Mouse (Mus musculus) limb, embryonic 14.5 days (tissue): ENCODE measurements at regions not wholly inside any gene's neighbourhood (a gene's known extent, or its start where the extent isn't known, plus 50 kb on each side); places are given as distances from the start of the nearest gene placed in this dataset.

Experiments
- ATAC-seq: fragments of 200-750 bp; cut with Nextera tagmentation; 2 replicates; pipeline ENCODE4 v1.8.0; 2017; ENCODE audit warnings: low read depth, moderate number of reproducible peaks, moderate TSS enrichment; ENCODE audit not compliant: low FRiP score
- DNase-seq: peaks from one replicate; pipeline ENCODE4 v3.0.0-alpha.2; 2015; ENCODE audit warnings: low spot score
- H3K27ac ChIP-seq: fragments of 300-500 bp; sonication (generic); replicated peaks from 2 replicates; pipeline ENCODE4 v1.5.1; 2014; ENCODE audit warnings: low read depth, mild to moderate bottlenecking, low read length, moderate library complexity, mixed read lengths
- H3K27me3 ChIP-seq: fragments of 300-500 bp; sonication (generic); 2 replicates; pipeline ENCODE4 v1.6.1; 2014; ENCODE audit warnings: low read length, mixed read lengths; ENCODE audit not compliant: control insufficient read depth, insufficient read depth
- H3K36me3 ChIP-seq: fragments of 300-500 bp; sonication (generic); 2 replicates; pipeline ENCODE4 v1.6.1; 2014; ENCODE audit warnings: mild to moderate bottlenecking, low read length, moderate library complexity, mixed read lengths; ENCODE audit not compliant: control insufficient read depth, insufficient read depth
- H3K4me1 ChIP-seq: fragments of 300-500 bp; sonication (generic); 2 replicates; pipeline ENCODE4 v1.6.1; 2014; ENCODE audit warnings: antibody characterized with exemption, low read length, mixed read lengths; ENCODE audit not compliant: control insufficient read depth, insufficient read depth
- H3K4me2 ChIP-seq: fragments of 300-500 bp; sonication (generic); replicated peaks from 2 replicates; pipeline ENCODE4 v1.6.1; 2014; ENCODE audit warnings: low read depth, mild to moderate bottlenecking, low read length, moderate library complexity; ENCODE audit not compliant: severe bottlenecking
- H3K4me3 ChIP-seq: fragments of 300-500 bp; sonication (generic); replicated peaks from 2 replicates; pipeline ENCODE4 v1.5.1; 2014; ENCODE audit warnings: low read length
- H3K9ac ChIP-seq: fragments of 300-500 bp; sonication (generic); 2 replicates; pipeline ENCODE4 v1.6.1; 2014; ENCODE audit warnings: mild to moderate bottlenecking, low read depth, low read length, moderate library complexity; ENCODE audit not compliant: severe bottlenecking
- H3K9me3 ChIP-seq: fragments of 300-500 bp; sonication (generic); 2 replicates; pipeline ENCODE4 v1.6.1; 2016; ENCODE audit warnings: low read length; ENCODE audit not compliant: control insufficient read depth
- POLR2A ChIP-seq: fragments of 200-500 bp; IDR thresholded peaks from 2 replicates; pipeline ENCODE4 v1.8.0; 2012; ENCODE audit warnings: inconsistent platforms, mild to moderate bottlenecking, moderate library complexity, borderline replicate concordance; ENCODE audit not compliant: insufficient read depth, insufficient read length; ENCODE audit errors: extremely low read depth
- WGBS: fragments of 180-500 bp; shearing (Covaris S2); extraction: QIAGEN DNeasy Blood & Tissue Kit; methylation state at CpG from one replicate; pipeline ENCODE4 v1.1.7; 2014; 5-methylcytosine and 5-hydroxymethylcytosine counted together

GRCm38 (mm10) chr17:94553400-94553799, 196.4 kb downstream of the Mettl4 start:
- peak; percentile 10 for DNase-seq
- 79% methylated on average over 2 of the region's 2 CpGs for WGBS
- no peak for ATAC-seq
- Histone ChIP-seq H3K4me1 (no peaks in the 10 kb centered on the region), H3K9me3 (no peaks in the 10 kb centered on the region), H3K4me2 (no peak overlapping the region), H3K36me3 (no peaks in the 10 kb centered on the region), H3K9ac (no peak overlapping the region), H3K27ac (no peak overlapping the region), H3K27me3 (no peaks in the 10 kb centered on the region), H3K4me3 (no peak overlapping the region)
- no peak for TF ChIP-seq POLR2A

- no peak overlapping the region for H3K4me3 ChIP-seq
- ATAC-seq (no peak), DNase-seq (no peak)
- no peaks in the 10 kb centered on the region for H3K27me3 ChIP-seq
- H3K36me3 ChIP-seq = no peaks in the 10 kb centered on the region
- H3K27ac ChIP-seq = no peak overlapping the region
- 95% methylated on average over 2 of the region's 2 CpGs for WGBS
- H3K4me2 ChIP-seq = no peak overlapping the region
- TF ChIP-seq POLR2A = no peak
- H3K4me1 ChIP-seq = no peaks in the 10 kb centered on the region
- H3K9ac ChIP-seq = no peak overlapping the region
- H3K9me3 ChIP-seq = no peaks in the 10 kb centered on the region
Observed at GRCm38 (mm10) chr17:94528765-94529164, 221.1 kb downstream of the Mettl4 start.
